Mouse (Mus musculus): ENCODE data around the gene Ppp1r3g.

DNA sequence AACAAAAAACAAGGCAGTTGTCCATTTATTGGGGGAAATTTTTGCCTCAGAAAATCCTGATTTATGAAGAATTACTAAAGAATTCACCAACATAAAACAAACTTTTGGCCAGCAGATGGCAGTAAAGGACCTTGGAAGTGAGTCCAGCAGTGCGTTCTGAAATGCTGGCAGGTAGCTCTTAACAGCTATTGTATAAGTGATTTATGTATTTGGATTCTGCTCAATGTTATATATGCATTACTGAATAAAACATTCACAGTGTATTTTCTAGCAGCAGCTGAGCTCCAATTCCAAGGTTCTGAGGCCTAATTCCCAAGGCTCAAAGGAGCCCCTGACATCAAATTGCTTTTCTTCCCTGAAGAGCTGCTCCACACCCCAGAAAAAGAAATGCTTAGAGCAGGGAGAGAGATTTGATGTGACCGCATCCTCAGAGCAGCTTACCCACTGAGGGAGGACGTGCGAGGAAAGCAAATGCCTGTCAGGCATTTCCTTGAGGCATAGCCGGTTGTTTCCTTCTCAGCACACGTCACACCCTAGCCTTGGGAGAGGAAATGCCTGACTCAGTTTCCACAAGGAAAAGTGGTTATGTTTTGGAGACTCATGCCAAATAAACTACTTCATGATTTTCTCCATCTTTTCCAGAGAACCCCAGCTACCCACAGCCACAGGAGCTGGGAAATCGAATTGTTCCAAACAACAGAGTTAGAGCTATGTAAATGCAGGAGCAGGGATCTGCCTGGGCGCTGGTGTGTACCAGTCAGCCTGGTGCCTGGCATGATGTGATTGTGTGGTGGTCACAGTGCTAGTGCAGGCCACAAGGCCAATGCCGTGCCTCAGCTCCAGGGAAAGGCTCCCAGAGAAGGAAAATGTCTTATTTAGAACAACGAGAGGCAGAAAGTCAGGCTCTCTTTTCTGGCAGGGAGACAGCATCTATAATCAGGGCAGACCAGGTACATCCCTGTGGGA, 61.0 kb downstream of the Ppp1r3g start:
- no peak for TF ChIP-seq CTCF (IDR thresholded peaks at IDR 0.05; ENCODE audit: low read depth, low read length)
- TF ChIP-seq POLR2A (IDR thresholded peaks at IDR 0.05; ENCODE audit: borderline replicate concordance, low read depth, low read length) = no peak

Data from bone marrow macrophage, adult 2 months (primary cell).